8 mouse cellular contexts compared by ENCODE assay signal in genomic region chr9:106429221-106430014, GRCm38 (mm10). TPM values are rescaled to one million over a fixed set of nuclear protein-coding genes. Genes with fewer than 3 reads are reported as not detected.
DNase-seq lines count a peak whose midpoint lies in the region; ATAC-seq lines count a peak whose summit lies in the region.

TSS of gene Rpl29 (plus strand) at chr9:106429454.

- peak within 1 kb of the TSS; percentile 93 for H3K4me3 ChIP-seq in heart, embryonic 13.5 days
- H3K4me3 ChIP-seq in liver, embryonic 12.5 days: peak within 1 kb of the TSS; percentile 89
- peak within 1 kb of the TSS; percentile 89 for H3K4me3 ChIP-seq in stomach, embryonic 15.5 days (replicated peaks)

- H3K36me3 ChIP-seq in heart, embryonic 13.5 days: peaks cover 38% of the 10 kb centered on the region
- H3K36me3 ChIP-seq in liver, embryonic 12.5 days: peaks cover 43% of the 10 kb centered on the region
- H3K36me3 ChIP-seq in stomach, embryonic 15.5 days: peaks cover 23% of the 10 kb centered on the region

- peak; percentile 96 for DNase-seq in CD4-positive helper T cell, adult 2 months (ENCODE audit: low read depth, low spot score)
- peak; percentile 94 for DNase-seq in brain, embryonic 18.5 days (ENCODE audit: low read depth, low spot score)
- DNase-seq in kidney, postnatal 10 days: peak; percentile 97
- DNase-seq in natural killer cell, adult 2 months (ENCODE audit: low spot score in 2 of 2): peak; percentile 92 to 95

- peak within 1 kb of the TSS; percentile 100 for H3K9ac ChIP-seq in heart, embryonic 13.5 days
- peak within 1 kb of the TSS; percentile 96 for H3K9ac ChIP-seq in liver, embryonic 12.5 days
- peak within 1 kb of the TSS; percentile 94 for H3K9ac ChIP-seq in stomach, embryonic 15.5 days

- H3K27me3 ChIP-seq in heart, embryonic 13.5 days (replicated peaks): no peaks in the 10 kb centered on the region
- H3K27me3 ChIP-seq in liver, embryonic 12.5 days (replicated peaks): no peaks in the 10 kb centered on the region
- no peaks in the 10 kb centered on the region for H3K27me3 ChIP-seq in stomach, embryonic 15.5 days (replicated peaks)

- no peaks in the 10 kb centered on the region for H3K9me3 ChIP-seq in heart, embryonic 13.5 days
- no peaks in the 10 kb centered on the region for H3K9me3 ChIP-seq in liver, embryonic 12.5 days (replicated peaks)
- H3K9me3 ChIP-seq in stomach, embryonic 15.5 days: no peaks in the 10 kb centered on the region

- H3K4me2 ChIP-seq in heart, embryonic 13.5 days: peak within 1 kb of the TSS; percentile 81
- peak within 1 kb of the TSS; percentile 80 for H3K4me2 ChIP-seq in liver, embryonic 12.5 days
- peak within 1 kb of the TSS; percentile 80 for H3K4me2 ChIP-seq in stomach, embryonic 15.5 days

- under 1% methylated on average over 55 of the region's 55 CpGs for WGBS in heart, embryonic 13.5 days
- under 1% methylated on average over 55 of the region's 55 CpGs for WGBS in liver, embryonic 12.5 days (ENCODE audit: insufficient replicate concordance)
- WGBS in stomach, embryonic 15.5 days: 1% methylated on average over 55 of the region's 55 CpGs

- peak; percentile 92 for ATAC-seq in erythroid progenitor cell, adult 5-6 weeks (replicated peaks; ENCODE audit: low FRiP score, poor library complexity, severe bottlenecking)
- peak; percentile 87 for ATAC-seq in heart, embryonic 13.5 days (ENCODE audit: extremely low read depth, insufficient number of reproducible peaks, low FRiP score, low TSS enrichment)
- peak; percentile 84 for ATAC-seq in liver, embryonic 12.5 days
- ATAC-seq in stomach, embryonic 15.5 days (ENCODE audit: insufficient read depth, low FRiP score, low read depth): peak; percentile 88

- peaks cover 25% of the 10 kb centered on the region for H3K4me1 ChIP-seq in heart, embryonic 13.5 days
- peaks cover 45% of the 10 kb centered on the region for H3K4me1 ChIP-seq in liver, embryonic 12.5 days
- peaks cover 12% of the 10 kb centered on the region for H3K4me1 ChIP-seq in stomach, embryonic 15.5 days

- H3K27ac ChIP-seq in heart, embryonic 13.5 days (replicated peaks): peak within 1 kb of the TSS; percentile 99
- H3K27ac ChIP-seq in liver, embryonic 12.5 days: peak within 1 kb of the TSS; percentile 88
- peak within 1 kb of the TSS; percentile 97 for H3K27ac ChIP-seq in stomach, embryonic 15.5 days

RNA-seq across cellular contexts. Expression of gene Rpl29, which starts in this region (rescaled TPM):
- total RNA-seq in erythroid progenitor cell, adult 5-6 weeks (2015; ENCODE audit: low replicate concordance): 733 and 902 TPM in 2 replicates
- 361 and 381 TPM in 2 replicates for total RNA-seq in erythroid progenitor cell, adult 5-6 weeks (2017; ENCODE audit: low replicate concordance)
- 659 and 696 TPM in 2 replicates for polyA plus RNA-seq in heart, embryonic 13.5 days (2015; fragmentation: Nextera tagmentation; extraction: Ambion mirVana)
- polyA plus RNA-seq in liver, embryonic 12.5 days (2016; fragmentation: Nextera tagmentation; extraction: Ambion mirVana): 870 and 914 TPM in 2 replicates
- polyA plus RNA-seq in stomach, embryonic 15.5 days (2015; fragmentation: Nextera tagmentation; extraction: Ambion mirVana): 805 and 953 TPM in 2 replicates

Comparison
In these comparisons a context has a peak if more than half of its experiments do, and no peak if none do; other contexts are left out.
1. Peak in every context shown above with its lines: DNase-seq, ATAC-seq, H3K4me3 ChIP-seq and H3K27ac ChIP-seq.